ENCODE assay signal across 11 mouse cellular contexts in the genomic region with DNA sequence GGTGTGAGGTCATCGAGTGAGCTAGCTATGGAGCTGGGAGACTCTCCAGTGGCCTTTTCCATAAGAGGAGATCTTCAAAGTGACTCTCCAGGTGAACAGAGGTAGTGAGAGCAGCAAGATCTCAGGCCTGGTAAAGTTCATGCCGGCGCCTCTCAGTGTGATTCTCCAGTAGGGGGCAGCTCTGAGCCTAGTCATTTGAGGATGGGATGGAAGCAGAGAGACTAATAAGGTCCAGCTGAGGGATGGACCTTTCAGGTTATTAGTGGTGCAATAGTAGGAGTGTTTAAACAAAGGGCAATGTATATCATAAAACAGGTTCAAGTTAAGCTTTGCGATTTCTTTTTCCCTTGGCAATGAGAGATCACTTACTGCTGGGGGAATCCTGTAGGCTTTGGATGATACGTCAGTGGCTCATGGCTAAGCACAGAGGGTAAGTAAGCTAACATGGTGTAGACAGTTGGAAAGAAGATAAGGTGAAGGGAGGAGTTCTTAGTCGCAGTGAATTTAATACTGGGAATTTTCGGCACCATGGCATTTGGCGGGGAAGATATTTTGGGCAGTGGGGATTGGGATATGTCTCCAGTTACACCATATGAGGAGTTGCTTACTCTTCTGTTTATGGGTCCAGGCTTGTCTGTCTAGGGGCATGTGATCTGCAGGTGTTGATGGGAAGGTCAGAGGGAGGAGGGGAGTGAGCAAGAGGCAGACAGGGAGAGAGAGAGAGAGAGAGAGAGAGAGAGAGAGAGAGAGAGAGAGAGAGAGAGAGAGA. TPM values are rescaled to one million over a fixed set of nuclear protein-coding genes. Genes with fewer than 3 reads are reported as not detected.
DNase-seq lines count a peak whose midpoint lies in the region; ATAC-seq and TF ChIP-seq lines count a peak whose summit lies in the region.
"Had no signal": no experiment of that assay in that cellular context is flagged by ENCODE, and none has a peak within 500 bp of the region (broad histone marks: within the 10 kb centered on the region; RNA-seq: fewer than 3 reads in every experiment).

No protein-coding gene starts in this region.

- TF ChIP-seq POLR2A in cerebellum, adult 2 months (IDR thresholded peaks at IDR 0.05; ENCODE audit: borderline replicate concordance, insufficient read depth, low read length), result no peak
- TF ChIP-seq POLR2A in lung, adult 2 months (IDR thresholded peaks at IDR 0.05; ENCODE audit: borderline replicate concordance, extremely low read depth, low read depth, low read length), result no peak
- no peak for TF ChIP-seq POLR2A in cortical plate, adult 2 months (IDR thresholded peaks at IDR 0.05; ENCODE audit: extremely low read depth, insufficient read depth, low read length)

- no peaks in the 10 kb centered on the region for H3K4me1 ChIP-seq in cerebellum, adult 2 months (ENCODE audit: control insufficient read depth, insufficient read depth, low read length)
- peaks cover 4% of the 10 kb centered on the region; the same call in 1 of the 2 replicates for H3K4me1 ChIP-seq in lung, adult 2 months (ENCODE audit: control insufficient read depth, insufficient read depth, low read length)
- no peaks in the 10 kb centered on the region for H3K4me1 ChIP-seq in cortical plate, adult 2 months (ENCODE audit: control insufficient read depth, insufficient read depth, low read length)
- H3K4me1 ChIP-seq in liver, embryonic 11.5 days (replicated peaks; ENCODE audit: control insufficient read depth, insufficient read depth, low read length), result no peaks in the 10 kb centered on the region

- ATAC-seq in liver, embryonic 11.5 days (replicated peaks; ENCODE audit: low FRiP score), result 0 out of 2 replicates have a peak, but pooled peaks have one; percentile 26

- H3K4me2 ChIP-seq in liver, embryonic 11.5 days, result no peak overlapping the region

- no peaks in the 10 kb centered on the region for H3K27me3 ChIP-seq in cerebellum, adult 2 months (ENCODE audit: control insufficient read depth, insufficient read depth, low read length)
- H3K27me3 ChIP-seq in liver, embryonic 11.5 days (replicated peaks; ENCODE audit: control insufficient read depth, insufficient read depth, low read length), result no peaks in the 10 kb centered on the region

- no peaks in the 10 kb centered on the region for H3K36me3 ChIP-seq in liver, embryonic 11.5 days (ENCODE audit: control insufficient read depth, insufficient read depth, low read length)

- no peaks in the 10 kb centered on the region for H3K9me3 ChIP-seq in liver, embryonic 11.5 days (ENCODE audit: control insufficient read depth, low read length)

- DNase-seq in cerebellum, adult 2 months, result no peak
- DNase-seq in cerebellum, adult 9-11 months, result no peak
- DNase-seq in lung, adult 2 months, result no peak
- no peak for DNase-seq in lung, postnatal 4 days
- no peak for DNase-seq in liver, embryonic 11.5 days (ENCODE audit: low spot score)
- no peak for DNase-seq in layer of hippocampus, postnatal 36 days
- no peak for DNase-seq in c-Kit-positive CD71-positive TER-119-positive erythroid progenitor cells, embryonic 14.5 days (ENCODE audit: low spot score)

- H3K4me3 ChIP-seq in cerebellum, adult 2 months (replicated peaks; ENCODE audit: insufficient read depth, low read depth, low read length), result no peak overlapping the region
- H3K4me3 ChIP-seq in lung, adult 2 months (replicated peaks; ENCODE audit: extremely low read depth, low read depth, low read length), result no peak overlapping the region
- H3K4me3 ChIP-seq in cortical plate, adult 2 months (ENCODE audit: insufficient read depth, low read length), result no peak overlapping the region
- H3K4me3 ChIP-seq in liver, embryonic 11.5 days (ENCODE audit: low read depth, low read length), result no peak overlapping the region

- H3K9ac ChIP-seq in liver, embryonic 11.5 days (ENCODE audit: low read depth, low read length), result no peak overlapping the region

- TF ChIP-seq CTCF in cerebellum, adult 2 months (IDR thresholded peaks at IDR 0.05; ENCODE audit: borderline replicate concordance, insufficient read depth, low read depth, low read length), result peak; percentile 21; the same call in 1 of the 2 replicates
- TF ChIP-seq CTCF in lung, adult 2 months (IDR thresholded peaks at IDR 0.05; ENCODE audit: insufficient read depth, low read length), result peak; percentile 48
- peak; percentile 33 for TF ChIP-seq CTCF in cortical plate, adult 2 months (IDR thresholded peaks at IDR 0.05; ENCODE audit: extremely low read depth, insufficient read depth, low read length)

- WGBS in cerebellum, adult 2 months, result 64% methylated on average over 8 of the region's 8 CpGs
- WGBS in lung, adult 2 months, result 60% methylated on average over 8 of the region's 8 CpGs
- 57% methylated on average over 8 of the region's 8 CpGs for WGBS in liver, embryonic 11.5 days

- no peak overlapping the region for H3K27ac ChIP-seq in cerebellum, adult 2 months (ENCODE audit: insufficient read depth, low read length)
- no peak overlapping the region for H3K27ac ChIP-seq in cortical plate, adult 2 months (ENCODE audit: insufficient read depth, low read length)
- no peak overlapping the region for H3K27ac ChIP-seq in liver, embryonic 11.5 days (ENCODE audit: low read depth, low read length)
- H3K27ac ChIP-seq: macrophage had no signal

RNA-seq across cellular contexts. Expression of a gene that starts 17.9 kb away (rescaled TPM):
- 14.8 and 16.2 TPM in 2 replicates for polyA plus RNA-seq in cerebellum, adult 2 months (2012; rRNA removed)
- polyA plus RNA-seq in lung, adult 2 months (2012; rRNA removed), result 29.6 and 48.0 TPM in 2 replicates
- polyA plus RNA-seq in cortical plate, adult 2 months (2012; rRNA removed), result 11.6 and 12.0 TPM in 2 replicates
- 6.2 and 8.2 TPM in 2 replicates for polyA plus RNA-seq in liver, embryonic 11.5 days (2014; fragmentation: Nextera tagmentation; extraction: Ambion mirVana)
- 1 to 10 TPM; 6.7 to 7.4 TPM for total RNA-seq in layer of hippocampus, postnatal 36 days (2021)

RNA-seq across cellular contexts. Expression of a gene that starts 47.2 kb away (rescaled TPM):
- not detected in 2 replicates for polyA plus RNA-seq in cerebellum, adult 2 months (2012; rRNA removed)
- not detected in 2 replicates for polyA plus RNA-seq in lung, adult 2 months (2012; rRNA removed)
- polyA plus RNA-seq in cortical plate, adult 2 months (2012; rRNA removed), result not detected in 2 replicates
- polyA plus RNA-seq in liver, embryonic 11.5 days (2014; fragmentation: Nextera tagmentation; extraction: Ambion mirVana), result 3.5 and 5.8 TPM in 2 replicates
- not detected for total RNA-seq in layer of hippocampus, postnatal 36 days (2021)
- polyA plus RNA-seq: frontal cortex, adult 2 months; macrophage had no signal

RNA-seq across cellular contexts. Expression of a gene that starts 48.4 kb away (rescaled TPM):
- 0.10 TPM in 1 of 2 replicates, not detected in the other for polyA plus RNA-seq in cerebellum, adult 2 months (2012; rRNA removed)
- polyA plus RNA-seq in lung, adult 2 months (2012; rRNA removed), result not detected in 2 replicates
- 0.11 TPM in 1 of 2 replicates, not detected in the other for polyA plus RNA-seq in cortical plate, adult 2 months (2012; rRNA removed)
- 0.11 TPM in 1 of 2 replicates, not detected in the other for polyA plus RNA-seq in liver, embryonic 11.5 days (2014; fragmentation: Nextera tagmentation; extraction: Ambion mirVana)
- total RNA-seq in layer of hippocampus, postnatal 36 days (2021), result not detected
- polyA plus RNA-seq: macrophage; stomach, embryonic 16.5 days had no signal
